Mouse (Mus musculus): ENCODE data around the gene Smg6. TPM values are rescaled to one million over a fixed set of nuclear protein-coding genes. Genes with fewer than 3 reads are reported as not detected.
A peak's percentile ranks its signal among the peaks of the same experiment; 100 is the strongest.

Smg6 gene
- polyA plus RNA-seq, 1 experiment: 40.8 TPM

DNA sequence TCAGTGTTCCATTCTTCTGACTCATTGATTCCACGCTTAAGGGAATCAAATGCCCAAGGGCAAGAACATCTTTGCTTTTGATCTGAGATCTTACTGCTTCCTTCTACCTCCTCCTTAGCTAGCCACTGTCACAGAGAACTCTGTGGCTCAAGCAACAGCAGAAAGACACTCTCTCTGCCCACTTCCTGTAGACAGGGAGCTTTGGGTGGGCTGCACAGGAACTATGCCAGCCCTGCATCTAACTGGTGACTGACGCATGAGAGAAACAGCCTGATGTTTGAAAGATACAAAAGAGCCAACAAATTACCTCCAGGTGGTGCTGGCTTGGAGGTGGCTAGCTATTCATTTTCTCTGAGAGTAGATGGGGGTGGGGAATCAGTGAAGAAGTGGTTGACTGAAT lies 107.3 kb downstream of the Smg6 start:
- WGBS: 64% methylated on average over 2 of the region's 2 CpGs

GRCm38 (mm10) chr11:75033581-75034067 lies 108.0 kb downstream of the Smg6 start:
- no peak overlapping the region for H3K4me3 ChIP-seq (replicated peaks; ENCODE audit: extremely low read depth, low read depth, low read length)
- peaks cover 9% of the 10 kb centered on the region for H3K4me1 ChIP-seq (ENCODE audit: control insufficient read depth, insufficient read depth, low read length)
- no peak for DNase-seq
- 44% methylated on average over 5 of the region's 5 CpGs for WGBS
- TF ChIP-seq CTCF (IDR thresholded peaks at IDR 0.05; ENCODE audit: insufficient read depth, low read length) (no peak), POLR2A (IDR thresholded peaks at IDR 0.05; ENCODE audit: borderline replicate concordance, extremely low read depth, low read depth, low read length) (no peak)

More for the DNA sequence above, 107.3 kb downstream of the Smg6 start:
- H3K4me3 ChIP-seq (replicated peaks; ENCODE audit: extremely low read depth, low read depth, low read length): no peak overlapping the region
- H3K4me1 ChIP-seq (ENCODE audit: control insufficient read depth, insufficient read depth, low read length): peaks cover 9% of the 10 kb centered on the region
- TF ChIP-seq POLR2A (IDR thresholded peaks at IDR 0.05; ENCODE audit: borderline replicate concordance, extremely low read depth, low read depth, low read length): no peak
- no peak for TF ChIP-seq CTCF (IDR thresholded peaks at IDR 0.05; ENCODE audit: insufficient read depth, low read length)
- DNase-seq: no peak

DNA sequence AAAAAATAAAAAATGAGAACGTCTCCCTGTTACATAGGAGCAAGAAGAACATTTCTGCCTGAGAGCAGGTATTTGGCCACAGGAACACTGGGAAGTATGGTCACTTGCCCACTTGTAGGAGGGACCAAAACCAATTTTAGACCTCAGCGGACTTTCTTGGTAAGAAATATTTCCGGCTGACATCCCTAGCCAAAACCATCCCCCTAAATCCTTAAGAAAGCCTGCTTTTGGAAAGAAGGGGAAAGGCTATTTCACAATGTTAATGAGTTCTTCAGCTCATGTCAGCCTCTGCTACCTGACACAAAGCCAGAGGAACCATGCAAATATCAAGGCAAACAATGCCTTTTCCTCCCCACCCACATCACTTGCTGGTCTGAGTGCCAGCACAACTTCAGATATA lies 108.5 kb downstream of the Smg6 start:
- H3K4me1 ChIP-seq (ENCODE audit: control insufficient read depth, insufficient read depth, low read length): peaks cover 9% of the 10 kb centered on the region
- 30% methylated on average over 3 of the region's 3 CpGs for WGBS
- no peak for TF ChIP-seq CTCF (IDR thresholded peaks at IDR 0.05; ENCODE audit: insufficient read depth, low read length)
- TF ChIP-seq POLR2A (IDR thresholded peaks at IDR 0.05; ENCODE audit: borderline replicate concordance, extremely low read depth, low read depth, low read length): no peak
- DNase-seq: no peak
- H3K4me3 ChIP-seq (replicated peaks; ENCODE audit: extremely low read depth, low read depth, low read length): no peak overlapping the region

DNA sequence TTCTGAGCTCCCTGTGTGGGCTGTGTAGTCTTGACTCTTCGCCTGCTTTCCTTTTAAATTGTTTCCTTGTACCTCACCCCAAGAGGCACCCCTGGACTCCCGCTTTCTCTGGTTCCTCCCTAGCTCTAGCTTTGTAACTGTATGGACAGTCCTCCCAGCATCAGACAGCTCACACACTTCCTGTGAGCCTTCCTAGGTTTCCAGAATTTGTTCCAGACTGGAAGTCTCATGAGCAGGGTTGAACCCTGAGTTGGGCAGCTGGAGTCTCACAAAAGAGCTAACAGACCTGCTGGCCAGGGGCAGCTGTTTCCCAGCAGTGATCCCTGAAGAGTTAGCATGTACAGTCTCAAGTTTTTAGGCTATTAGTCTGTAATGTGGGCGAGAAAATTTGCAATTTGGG lies 118.7 kb downstream of the Smg6 start:
- WGBS: 65% methylated on average over 3 of the region's 3 CpGs
- H3K4me3 ChIP-seq (replicated peaks; ENCODE audit: extremely low read depth, low read depth, low read length): no peak overlapping the region
- H3K4me1 ChIP-seq (ENCODE audit: control insufficient read depth, insufficient read depth, low read length): peaks cover 25% of the 10 kb centered on the region
- no peak for TF ChIP-seq POLR2A (IDR thresholded peaks at IDR 0.05; ENCODE audit: borderline replicate concordance, extremely low read depth, low read depth, low read length)
- TF ChIP-seq CTCF (IDR thresholded peaks at IDR 0.05; ENCODE audit: insufficient read depth, low read length): no peak
- no peak for DNase-seq

DNA sequence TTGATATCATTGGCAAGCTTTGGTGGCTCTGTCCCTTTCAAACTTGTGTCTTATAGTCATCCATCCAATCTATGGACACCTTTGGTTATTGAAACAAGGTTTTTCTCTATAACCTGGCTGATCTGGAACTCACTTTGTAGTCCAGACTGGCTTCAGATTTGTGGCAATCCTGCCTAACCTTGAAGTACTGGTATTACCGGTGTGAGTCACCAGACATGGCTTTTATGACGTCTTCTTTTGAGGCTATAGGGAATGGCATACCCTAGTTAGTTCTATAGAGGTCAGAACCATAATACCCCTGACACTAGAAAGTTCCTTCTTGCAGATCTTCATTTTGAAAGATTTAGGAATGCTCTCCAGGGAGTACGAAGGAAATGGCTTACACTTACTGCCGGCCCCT lies 120.2 kb downstream of the Smg6 start:
- no peak for TF ChIP-seq POLR2A (IDR thresholded peaks at IDR 0.05; ENCODE audit: borderline replicate concordance, extremely low read depth, low read depth, low read length)
- TF ChIP-seq CTCF (IDR thresholded peaks at IDR 0.05; ENCODE audit: insufficient read depth, low read length): no peak
- DNase-seq: no peak
- H3K4me3 ChIP-seq (replicated peaks; ENCODE audit: extremely low read depth, low read depth, low read length): no peak overlapping the region
- WGBS: 88% methylated on average over 4 of the region's 4 CpGs
- H3K4me1 ChIP-seq (ENCODE audit: control insufficient read depth, insufficient read depth, low read length): peaks cover 27% of the 10 kb centered on the region

DNA sequence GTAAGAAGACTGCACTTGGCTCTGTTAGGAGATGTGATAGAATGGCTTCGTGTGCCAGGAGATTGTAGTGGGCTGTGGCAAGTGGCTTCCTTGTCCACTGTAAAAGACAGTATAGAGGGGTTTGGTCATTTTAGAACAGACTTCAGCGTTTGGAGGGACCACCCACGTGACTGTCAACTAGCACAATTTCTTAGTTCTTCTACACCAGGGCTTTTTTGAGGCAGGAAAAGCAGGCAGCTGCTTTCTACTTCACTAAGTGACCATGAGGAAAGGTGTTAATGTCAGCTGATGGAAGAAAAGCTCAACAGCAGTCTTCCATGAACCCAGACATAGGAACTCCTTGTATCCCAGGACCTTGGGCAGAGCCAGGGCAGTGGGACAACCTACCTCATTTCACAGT lies 121.0 kb downstream of the Smg6 start:
- 62% methylated on average over 3 of the region's 3 CpGs for WGBS

GRCm38 (mm10) chr11:75047066-75047465 lies 121.4 kb downstream of the Smg6 start:
- 16% methylated on average over 6 of the region's 6 CpGs for WGBS
- H3K4me1 ChIP-seq (ENCODE audit: control insufficient read depth, insufficient read depth, low read length): peaks cover 35% of the 10 kb centered on the region

More for the DNA sequence above, 121.0 kb downstream of the Smg6 start:
- TF ChIP-seq CTCF (IDR thresholded peaks at IDR 0.05; ENCODE audit: insufficient read depth, low read length) (no peak), POLR2A (IDR thresholded peaks at IDR 0.05; ENCODE audit: borderline replicate concordance, extremely low read depth, low read depth, low read length) (no peak)
- DNase-seq: no peak
- peaks cover 34% of the 10 kb centered on the region for H3K4me1 ChIP-seq (ENCODE audit: control insufficient read depth, insufficient read depth, low read length)
- H3K4me3 ChIP-seq (replicated peaks; ENCODE audit: extremely low read depth, low read depth, low read length): no peak overlapping the region

GRCm38 (mm10) chr11:75047736-75048407 lies 122.2 kb downstream of the Smg6 start:
- no peak for DNase-seq
- Histone ChIP-seq H3K4me3 (replicated peaks; ENCODE audit: extremely low read depth, low read depth, low read length) (no peak overlapping the region), H3K4me1 (ENCODE audit: control insufficient read depth, insufficient read depth, low read length) (peaks cover 42% of the 10 kb centered on the region)
- WGBS: 63% methylated on average over 7 of the region's 7 CpGs
- TF ChIP-seq POLR2A (IDR thresholded peaks at IDR 0.05; ENCODE audit: borderline replicate concordance, extremely low read depth, low read depth, low read length) (no peak), CTCF (IDR thresholded peaks at IDR 0.05; ENCODE audit: insufficient read depth, low read length) (no peak)

More at GRCm38 (mm10) chr11:75047066-75047465, 121.4 kb downstream of the Smg6 start:
- DNase-seq: peak; percentile 76
- TF ChIP-seq POLR2A (IDR thresholded peaks at IDR 0.05; ENCODE audit: borderline replicate concordance, extremely low read depth, low read depth, low read length) (no peak), CTCF (IDR thresholded peaks at IDR 0.05; ENCODE audit: insufficient read depth, low read length) (no peak)
- H3K4me3 ChIP-seq (replicated peaks; ENCODE audit: extremely low read depth, low read depth, low read length): no peak overlapping the region

DNA sequence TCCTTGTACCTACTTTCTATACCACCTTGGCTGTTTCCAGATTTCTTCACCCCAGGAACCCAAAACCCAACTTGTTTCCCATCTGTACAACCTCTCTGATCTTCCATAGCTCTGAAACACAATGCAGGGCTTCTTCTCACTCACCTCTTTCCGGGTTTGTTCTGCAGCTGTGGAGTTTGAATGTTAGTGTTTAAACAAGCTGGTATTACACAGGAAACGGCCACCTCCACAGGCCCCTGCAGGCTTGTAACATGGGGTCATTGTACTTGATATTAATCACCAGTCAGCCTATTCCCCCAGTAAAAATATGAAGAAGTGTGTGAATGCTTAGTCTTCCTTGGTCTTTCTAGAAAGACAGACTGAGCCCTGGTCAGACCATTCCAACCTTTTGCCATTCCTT lies 123.5 kb downstream of the Smg6 start:
- peaks cover 50% of the 10 kb centered on the region for H3K4me1 ChIP-seq (ENCODE audit: control insufficient read depth, insufficient read depth, low read length)
- whole genome bisulfite sequencing: 26% methylated on average over 2 of the region's 2 CpGs
- no peak overlapping the region for H3K4me3 ChIP-seq (replicated peaks; ENCODE audit: extremely low read depth, low read depth, low read length)
- TF ChIP-seq CTCF (IDR thresholded peaks at IDR 0.05; ENCODE audit: insufficient read depth, low read length) (no peak), POLR2A (IDR thresholded peaks at IDR 0.05; ENCODE audit: borderline replicate concordance, extremely low read depth, low read depth, low read length) (no peak)
- no peak for DNase-seq

DNA sequence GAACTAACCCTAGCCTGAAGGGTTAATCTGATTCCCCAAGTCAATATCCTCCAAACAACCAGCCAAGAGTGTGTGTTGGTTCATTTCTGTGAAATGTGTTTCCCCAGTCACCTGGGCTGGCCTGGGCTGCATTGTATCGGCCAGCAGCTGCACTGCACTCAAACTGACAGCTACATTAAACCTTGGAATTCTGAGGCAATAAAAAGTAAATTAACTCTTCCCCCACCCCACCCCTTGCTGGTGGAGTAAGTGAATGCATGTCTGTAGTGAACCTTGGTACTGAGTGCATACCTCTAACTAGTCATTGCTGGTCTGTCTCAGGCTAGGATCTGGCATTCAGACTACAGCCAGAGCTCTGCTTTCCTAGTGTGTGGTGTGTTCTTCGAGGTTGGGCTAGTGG lies 124.2 kb downstream of the Smg6 start:
- H3K4me3 ChIP-seq (replicated peaks; ENCODE audit: extremely low read depth, low read depth, low read length): no peak overlapping the region
- no peak for DNase-seq
- H3K4me1 ChIP-seq (ENCODE audit: control insufficient read depth, insufficient read depth, low read length): peaks cover 54% of the 10 kb centered on the region
- TF ChIP-seq CTCF (IDR thresholded peaks at IDR 0.05; ENCODE audit: insufficient read depth, low read length) (no peak), POLR2A (IDR thresholded peaks at IDR 0.05; ENCODE audit: borderline replicate concordance, extremely low read depth, low read depth, low read length) (no peak)
- 54% methylated on average over 2 of the region's 2 CpGs for WGBS

All from lung, adult 2 months (tissue).